Mouse (Mus musculus) neutrophil, adult 5-6 weeks (primary cell): ENCODE measurements around the gene Npc1l1. TPM values are rescaled to one million over a fixed set of nuclear protein-coding genes. Genes with fewer than 3 reads are reported as not detected.
A peak's percentile ranks its signal among the peaks of the same experiment; 100 is the strongest.

ENCODE experiments used
- ATAC-seq: fragments of 151-379, 151-347 bp; 2 replicates; pipeline ENCODE4 v1.8.0; 2017; ENCODE audit warnings: mild to moderate bottlenecking, moderate TSS enrichment; ENCODE audit not compliant: insufficient number of reproducible peaks, poor library complexity, low FRiP score, severe bottlenecking; ENCODE audit errors: extremely low read depth
- total RNA-seq: library from RNA; stranded (forward); fragments of 200-1000 nt; gene quantifications from 2 replicates; pipeline ENCODE4 v1.2.3, GENCODE M21; 2017

Gene Npc1l1
- total RNA-seq, 1 experiment from 2014 or later: not detected

DNA sequence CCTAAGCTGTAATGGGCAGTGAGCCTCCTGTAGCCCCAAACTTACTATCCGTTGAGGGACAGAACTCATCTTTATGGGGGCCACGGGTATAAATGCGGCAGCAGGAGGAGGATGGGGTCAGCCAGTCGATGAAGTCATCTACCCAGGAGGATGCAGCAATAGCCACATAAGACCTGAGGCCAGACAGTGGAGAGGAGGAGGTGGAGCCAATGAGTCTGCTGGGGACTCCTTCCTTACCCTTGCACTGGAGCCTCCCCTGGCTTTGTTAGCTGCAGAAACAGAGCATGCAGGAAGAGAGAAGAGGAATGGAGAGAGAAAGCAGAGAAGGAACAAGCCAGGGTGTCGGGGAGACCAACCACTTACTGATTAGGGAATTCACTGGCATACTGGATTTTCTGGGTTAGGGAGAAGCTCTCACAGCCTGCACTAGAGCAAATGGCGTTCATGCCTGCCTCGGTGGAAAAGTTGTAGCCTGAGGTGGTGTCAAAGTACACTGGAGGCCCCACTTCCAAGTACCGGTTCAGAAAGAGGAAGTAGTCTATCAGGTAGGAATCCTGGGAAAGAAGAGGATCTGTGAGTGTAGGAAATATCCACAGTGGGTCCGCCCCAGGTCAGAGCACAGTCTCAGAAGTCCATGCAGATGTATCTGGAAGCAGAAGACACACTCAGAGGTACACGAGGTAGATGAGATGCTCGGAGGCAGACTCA, 11.6 kb downstream of the Npc1l1 start:
- no peak for ATAC-seq

DNA sequence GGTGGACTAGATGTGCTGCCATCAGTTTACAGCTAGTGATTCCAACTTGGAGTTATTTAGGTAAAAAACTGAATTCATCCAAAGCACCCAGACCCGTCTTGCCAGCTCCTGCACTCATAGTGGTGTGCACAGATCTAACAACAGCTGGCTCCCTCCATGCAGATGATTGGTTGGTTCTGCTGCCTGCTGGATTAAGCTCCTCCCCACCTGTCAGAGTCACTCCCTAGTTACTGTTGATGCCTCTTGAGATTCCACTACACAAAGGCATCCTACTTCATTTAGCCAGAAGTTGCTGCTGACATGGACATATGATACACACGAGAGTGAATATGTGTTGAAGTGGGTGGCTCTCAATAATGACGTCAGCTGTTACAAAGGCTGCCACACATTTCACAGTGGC, 13.1 kb downstream of the Npc1l1 start:
- ATAC-seq: no peak

- no peak for ATAC-seq
These were observed 21.8 kb downstream of the Npc1l1 start for GRCm38 (mm10) chr11:6208158-6208557.

DNA sequence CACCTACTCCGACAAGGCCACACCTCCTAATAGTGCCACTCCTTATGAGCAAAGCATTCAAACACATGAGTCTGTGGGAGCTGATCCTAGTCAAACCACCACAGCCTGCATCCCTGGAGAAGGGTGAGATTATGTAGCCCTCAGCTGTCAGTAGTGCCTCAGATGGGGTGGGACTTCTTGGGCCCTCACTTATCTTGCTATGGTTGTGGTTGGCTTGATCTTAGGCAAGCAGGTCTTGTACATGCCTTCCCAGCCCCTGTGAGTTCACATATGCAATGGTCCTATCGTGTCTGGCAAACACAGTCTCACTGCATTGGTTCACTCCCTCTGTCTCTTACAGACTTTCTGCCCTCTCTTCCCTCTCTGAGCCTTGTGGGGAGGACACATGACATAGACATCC, 22.9 kb downstream of the Npc1l1 start:
- no peak for ATAC-seq

DNA sequence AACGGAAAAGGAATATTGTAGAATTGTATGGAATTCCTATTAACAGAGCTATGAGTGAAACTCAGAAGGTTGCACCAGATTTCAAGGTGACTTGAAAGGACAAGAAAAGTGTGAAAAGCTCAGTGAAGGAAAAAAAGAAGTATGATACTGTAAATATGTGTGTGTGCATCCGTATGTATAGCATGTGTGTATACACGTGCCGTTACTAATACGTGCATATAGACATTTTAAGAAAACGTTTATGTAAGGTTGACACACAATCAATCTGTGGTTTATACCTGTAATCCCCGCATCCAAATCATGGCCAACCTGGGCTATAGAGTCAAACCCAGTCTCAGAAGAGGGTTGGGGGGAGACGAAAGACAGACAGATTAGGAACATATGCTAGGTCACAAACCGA, 29.4 kb downstream of the Npc1l1 start:
- no peak for ATAC-seq

GRCm38 (mm10) chr11:6200087-6200569, 29.8 kb downstream of the Npc1l1 start, which contains the start of gene Nudcd3:
Nudcd3 (minus strand) TSS chr11:6200415.
- peak; percentile 84 for ATAC-seq

DNA sequence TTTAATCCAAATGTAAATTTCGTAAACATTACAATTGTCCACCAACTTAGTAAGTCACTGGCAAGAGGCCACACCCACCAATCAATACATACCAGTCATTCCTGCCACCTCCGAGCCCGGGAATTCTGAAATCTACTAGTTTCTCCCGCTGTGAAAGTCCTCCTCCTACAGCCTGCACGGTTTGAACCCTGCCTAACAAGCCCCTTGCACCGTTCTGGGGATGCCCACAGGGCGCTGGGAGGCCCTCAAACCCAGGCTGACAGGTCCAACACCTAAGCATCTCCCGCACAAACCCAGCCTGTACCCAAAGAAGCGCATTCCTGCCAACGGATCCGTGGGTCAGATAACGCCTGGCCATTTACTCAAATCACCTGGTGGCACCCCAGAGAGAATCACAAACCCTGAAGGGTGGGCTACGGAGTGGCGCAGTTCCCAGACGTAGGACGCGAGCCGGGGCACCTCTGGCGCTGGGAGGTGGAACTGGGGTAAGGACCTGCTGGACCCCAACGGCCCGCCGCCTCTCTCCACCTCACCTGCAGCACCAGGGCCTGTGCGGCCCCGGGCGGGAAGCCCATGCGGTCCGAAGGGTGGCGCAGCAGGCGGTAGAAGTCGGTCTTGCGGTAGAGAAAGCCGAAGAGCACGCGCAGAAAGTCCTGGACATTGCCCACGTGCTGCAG, 30.4 kb downstream of the Npc1l1 start, which contains the start of gene A730071L15Rik:
A730071L15Rik (plus strand) TSS at position 620 of the 677 bp plus-strand sequence.
- ATAC-seq: no peak

- no peak for ATAC-seq
These were observed 31.5 kb downstream of the Npc1l1 start for GRCm38 (mm10) chr11:6198449-6198848.

DNA sequence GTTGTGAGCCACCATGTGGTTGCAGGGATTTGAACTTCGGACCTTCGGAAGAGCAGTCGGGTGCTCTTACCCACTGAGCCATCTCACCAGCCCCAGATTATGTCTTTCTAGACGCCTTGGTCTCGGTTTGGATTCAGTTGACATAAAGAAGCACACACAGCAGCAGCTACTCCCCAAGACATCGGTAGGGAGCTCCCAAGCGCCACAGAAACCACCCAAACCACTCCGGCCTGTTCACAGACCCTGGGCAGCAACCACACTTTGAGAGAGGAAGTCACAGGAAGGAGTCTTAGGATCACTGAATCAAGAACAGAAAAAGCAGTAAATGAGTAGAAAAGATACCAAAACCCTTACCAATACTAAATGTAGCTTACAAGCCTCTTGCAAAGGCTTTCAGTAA, 33.2 kb downstream of the Npc1l1 start:
- ATAC-seq: no peak

DNA sequence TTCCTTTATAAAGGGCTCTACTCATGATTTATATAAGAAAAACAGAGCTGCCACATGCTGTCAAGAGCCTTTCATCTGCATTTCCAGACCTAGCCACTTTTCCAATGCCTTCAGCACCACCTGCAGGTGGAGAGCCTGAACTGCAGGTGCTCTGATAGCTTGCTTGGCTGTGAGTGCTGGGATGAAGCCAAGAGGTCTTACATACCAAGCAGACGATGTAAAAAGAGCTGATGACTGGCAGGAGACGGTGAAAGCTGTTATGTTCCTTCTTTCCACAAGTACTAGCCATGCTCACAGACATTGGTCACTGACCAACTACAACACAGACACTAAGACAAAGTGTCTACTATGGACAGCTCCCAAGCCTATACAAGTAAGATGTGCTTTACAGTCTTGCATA, 42.1 kb downstream of the Npc1l1 start:
- peak; percentile 84 for ATAC-seq

GRCm38 (mm10) chr11:6187399-6187798, 42.5 kb downstream of the Npc1l1 start:
- no peak for ATAC-seq

GRCm38 (mm10) chr11:6184202-6184935, 45.6 kb downstream of the Npc1l1 start:
- peak; percentile 53; the same call in 1 of the 2 replicates for ATAC-seq

- ATAC-seq: no peak
These were observed 46.7 kb downstream of the Npc1l1 start for GRCm38 (mm10) chr11:6183246-6183645.

DNA sequence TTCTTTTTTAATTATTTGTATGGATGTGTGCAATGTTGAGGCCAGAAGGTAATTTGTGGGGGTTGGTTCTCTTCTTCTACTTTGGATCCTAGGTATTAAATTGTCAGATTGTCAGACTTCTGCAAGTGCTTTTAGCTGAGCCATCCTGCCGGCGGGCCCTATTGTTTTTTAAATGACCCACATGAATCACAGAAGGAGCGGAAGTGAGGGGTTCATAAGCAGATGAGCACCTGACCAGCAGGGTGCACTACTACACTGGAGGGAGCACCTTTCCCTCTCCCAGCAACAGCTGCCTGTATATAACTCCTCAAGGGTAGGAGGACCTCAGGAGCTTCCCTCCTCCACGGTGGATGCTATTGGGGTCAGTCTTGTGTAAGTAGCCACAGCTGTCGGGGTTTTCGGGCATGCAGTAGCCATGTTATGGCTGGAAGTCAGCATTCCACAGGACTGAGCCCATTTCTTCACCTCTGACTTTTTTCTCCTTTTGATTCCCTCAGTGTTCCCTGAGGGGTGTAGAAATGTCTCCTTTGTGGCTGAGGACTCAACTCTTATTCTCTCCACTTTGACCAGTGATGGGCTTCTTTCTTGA, 49.0 kb downstream of the Npc1l1 start:
- no peak; the same call in 1 of the 2 replicates for ATAC-seq

DNA sequence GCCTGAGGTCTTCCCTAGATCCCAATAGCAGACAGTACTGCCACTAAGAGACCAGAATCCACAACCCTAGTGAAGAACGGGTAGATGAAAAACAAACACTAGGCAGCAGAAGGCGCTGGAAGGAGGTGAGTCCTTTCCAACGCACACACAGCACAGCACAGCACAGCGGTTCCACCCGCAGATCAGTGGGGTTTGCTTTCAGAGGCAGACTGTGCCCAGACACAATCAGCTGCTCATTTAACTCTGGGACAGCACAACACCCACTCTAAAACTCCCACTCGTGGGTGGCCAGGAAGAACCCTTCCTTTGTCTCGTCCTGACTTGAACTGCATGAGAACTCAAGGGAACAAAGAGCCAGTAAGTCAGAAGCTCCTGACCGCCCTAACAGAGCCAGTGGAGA, 50.7 kb downstream of the Npc1l1 start:
- ATAC-seq: no peak

- ATAC-seq: peak; percentile 38; the same call in 1 of the 2 replicates
These were observed 51.2 kb downstream of the Npc1l1 start for GRCm38 (mm10) chr11:6178673-6179166.

- ATAC-seq: peak; percentile 63
These were observed 52.0 kb downstream of the Npc1l1 start for GRCm38 (mm10) chr11:6177781-6178420.

DNA sequence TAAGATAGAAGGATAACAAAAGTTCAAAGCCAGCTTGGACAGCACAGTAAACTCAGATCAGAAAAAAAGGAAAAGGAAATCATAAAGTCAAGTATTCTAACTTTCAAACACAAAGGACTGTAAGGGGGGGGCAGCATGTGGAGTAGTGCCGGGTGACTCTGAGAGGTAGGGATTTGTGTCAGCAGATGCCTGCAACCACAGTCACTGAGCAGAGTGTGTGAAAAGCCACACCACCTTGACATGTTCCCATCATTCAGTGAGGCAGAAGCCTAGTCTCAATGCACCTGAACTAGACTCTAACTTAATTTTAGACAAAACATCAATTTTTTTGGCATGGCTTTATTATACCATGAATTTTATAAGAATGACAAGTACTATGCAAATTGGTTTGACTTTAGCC, 54.4 kb downstream of the Npc1l1 start:
- no peak for ATAC-seq

DNA sequence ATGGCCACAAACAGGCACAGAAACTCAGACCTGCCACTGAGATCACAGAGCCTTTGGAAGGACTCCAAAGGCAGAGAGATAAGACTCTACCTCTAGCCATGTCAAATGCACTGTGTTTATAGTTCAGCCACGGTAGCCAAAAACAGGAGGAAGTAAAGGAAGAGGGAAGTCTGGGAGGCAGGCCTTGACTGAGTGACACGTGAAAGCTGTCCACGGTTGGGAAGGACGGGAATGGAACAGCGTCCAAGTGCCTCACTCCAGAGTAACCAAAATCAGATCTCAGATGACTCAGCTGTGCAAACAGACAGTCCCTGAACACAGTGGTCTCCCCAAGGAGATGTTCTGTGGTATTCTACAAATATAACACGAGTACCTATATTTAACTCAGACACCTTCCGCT, 55.2 kb downstream of the Npc1l1 start:
- no peak for ATAC-seq
